Mouse (Mus musculus) brain, adult 2 months (tissue): ENCODE results near the gene Jak2.

Source experiments
- DNase-seq: peaks from one replicate; pipeline ENCODE4 v3.0.0; 2011; ENCODE audit warnings: low read depth, low spot score

The Jak2 gene

DNA sequence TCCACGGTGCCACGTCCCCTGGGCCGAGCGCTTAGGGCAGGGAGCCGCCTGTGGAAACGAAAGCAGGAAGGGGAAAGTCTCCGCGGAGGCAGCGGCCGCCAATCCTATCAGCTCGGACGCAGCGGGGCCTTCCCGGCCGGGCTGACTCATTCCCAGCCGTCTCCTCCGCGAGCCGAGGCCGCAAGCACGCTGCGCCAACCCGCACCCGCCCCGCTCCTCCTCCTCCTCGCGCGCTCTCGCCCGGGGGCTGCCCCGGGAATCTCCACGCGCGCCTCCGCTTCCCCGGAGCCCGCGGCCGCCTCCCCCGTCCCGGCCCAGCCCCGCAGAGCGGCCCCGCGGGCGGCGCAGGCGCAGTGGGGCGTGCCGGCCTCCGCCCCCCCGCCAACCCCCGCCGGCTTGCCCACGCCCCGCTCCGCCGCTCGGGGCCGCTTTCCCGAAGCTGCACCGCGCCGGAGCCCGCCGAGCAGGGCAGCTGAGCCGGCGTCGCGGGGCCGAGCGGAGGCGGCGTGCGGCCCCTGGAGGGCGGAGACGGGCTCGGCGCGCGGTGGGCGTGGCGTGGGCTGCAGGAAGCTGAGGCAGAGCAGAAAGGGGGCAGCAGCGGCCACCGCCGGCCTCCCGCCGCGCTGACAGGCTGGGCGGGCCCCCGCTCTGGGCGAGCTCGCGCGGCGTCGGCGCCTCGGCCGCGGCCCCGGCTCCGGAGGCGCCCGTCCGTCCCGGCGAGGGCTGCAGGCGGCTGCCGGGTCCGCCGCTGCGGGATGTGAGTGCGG lies at the start of gene Jak2:
Gene Jak2 (plus strand): TSS at position 638 of the 767 bp plus-strand sequence.
- peak; percentile 95 for DNase-seq

DNA sequence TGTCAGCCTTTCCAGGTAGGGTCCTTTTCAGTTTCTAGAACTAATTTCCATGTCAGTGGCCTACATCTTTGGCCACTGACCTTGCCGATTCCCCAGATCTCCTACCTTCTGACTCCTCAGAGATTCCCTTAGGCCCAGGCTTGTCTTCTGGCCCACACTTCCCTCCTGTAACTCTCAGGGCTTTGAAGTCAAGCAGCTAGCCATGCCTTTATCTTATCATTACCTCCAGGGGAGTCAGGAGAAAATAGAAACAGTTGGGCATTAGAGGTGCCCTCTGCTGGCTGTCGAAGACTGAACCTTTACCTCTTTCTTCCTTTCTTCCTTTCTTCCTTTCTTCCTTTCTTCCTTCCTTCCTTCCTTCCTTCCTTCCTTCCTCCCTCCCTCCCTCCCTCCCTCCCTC lies 48.3 kb upstream of the Jak2 start:
- peak; percentile 18 for DNase-seq

DNA sequence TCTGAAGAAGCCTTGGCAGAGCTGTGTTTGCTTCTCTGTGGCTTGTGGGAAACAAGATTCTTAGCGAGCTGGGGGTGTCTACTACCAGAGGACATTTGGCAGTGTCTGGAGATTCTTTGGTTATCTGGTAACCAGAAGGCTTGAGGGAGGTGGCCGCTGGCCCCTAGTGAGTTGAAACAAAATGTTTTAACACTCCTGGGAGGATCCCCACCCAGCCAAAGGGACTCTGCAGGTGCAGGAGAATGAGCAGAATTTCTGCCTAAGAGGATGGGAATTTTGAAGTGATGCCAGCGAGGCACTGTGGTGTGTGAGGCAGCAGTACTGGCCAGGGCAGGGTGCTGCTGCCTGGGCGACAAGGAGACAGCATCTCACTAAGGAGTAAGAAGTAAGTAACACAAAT lies 47.0 kb upstream of the Jak2 start:
- DNase-seq: no peak

DNA sequence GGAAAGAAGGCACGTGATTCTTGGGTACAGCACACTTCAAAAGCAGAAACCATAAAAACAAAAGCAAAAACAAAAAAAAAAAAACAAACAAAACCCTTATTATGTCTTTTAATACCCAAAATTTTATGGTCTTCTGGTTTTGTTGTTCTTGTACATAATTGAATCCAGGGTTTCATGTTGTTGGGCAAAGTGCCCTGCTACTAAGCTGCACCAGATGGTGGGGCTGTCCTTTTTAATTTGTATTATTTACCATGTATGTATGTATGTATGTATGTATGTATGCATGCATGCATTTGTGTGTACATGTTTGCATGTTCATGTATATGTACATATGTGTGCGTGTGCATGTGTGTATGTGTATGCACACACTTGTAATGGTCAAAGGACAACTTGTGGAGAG lies 46.4 kb upstream of the Jak2 start:
- DNase-seq: no peak

DNA sequence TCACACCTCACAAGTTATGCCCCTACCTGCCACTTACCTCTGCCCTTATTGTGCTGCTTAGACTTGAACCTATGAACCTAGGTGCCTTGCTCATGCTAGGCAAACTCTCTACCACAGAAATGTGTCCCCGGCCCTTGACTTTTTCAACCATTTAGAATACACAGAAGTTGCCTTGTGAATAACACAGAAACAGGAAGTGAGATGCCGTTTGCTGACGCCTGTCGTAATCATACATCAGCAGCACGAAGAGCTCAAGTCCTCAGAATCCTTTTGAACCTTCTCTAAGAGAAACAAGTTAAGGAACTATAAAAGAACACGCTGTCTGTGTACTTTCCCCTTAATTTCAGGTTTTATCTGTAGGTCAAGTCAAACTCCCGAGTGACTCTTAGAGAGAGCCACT lies 41.7 kb upstream of the Jak2 start:
- DNase-seq: no peak

DNA sequence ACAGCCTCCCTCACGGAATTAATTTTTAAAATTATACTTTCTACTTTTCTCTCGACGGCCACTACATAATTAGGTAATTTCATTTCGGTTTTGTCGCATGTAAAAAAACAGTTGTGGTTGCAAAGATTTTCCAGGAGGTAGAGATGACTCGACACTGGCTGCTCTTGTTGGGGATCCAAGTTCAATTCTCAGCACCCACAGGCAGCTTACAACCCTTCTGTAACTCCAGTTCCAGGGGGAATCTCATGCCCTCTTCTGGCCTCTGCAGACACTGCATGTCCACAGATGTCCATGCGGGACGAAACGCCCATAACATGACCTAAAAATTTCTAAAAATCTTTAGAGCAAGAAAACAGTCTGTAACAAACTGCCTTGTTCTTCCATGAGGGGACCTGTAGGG lies 41.3 kb upstream of the Jak2 start:
- no peak for DNase-seq

DNA sequence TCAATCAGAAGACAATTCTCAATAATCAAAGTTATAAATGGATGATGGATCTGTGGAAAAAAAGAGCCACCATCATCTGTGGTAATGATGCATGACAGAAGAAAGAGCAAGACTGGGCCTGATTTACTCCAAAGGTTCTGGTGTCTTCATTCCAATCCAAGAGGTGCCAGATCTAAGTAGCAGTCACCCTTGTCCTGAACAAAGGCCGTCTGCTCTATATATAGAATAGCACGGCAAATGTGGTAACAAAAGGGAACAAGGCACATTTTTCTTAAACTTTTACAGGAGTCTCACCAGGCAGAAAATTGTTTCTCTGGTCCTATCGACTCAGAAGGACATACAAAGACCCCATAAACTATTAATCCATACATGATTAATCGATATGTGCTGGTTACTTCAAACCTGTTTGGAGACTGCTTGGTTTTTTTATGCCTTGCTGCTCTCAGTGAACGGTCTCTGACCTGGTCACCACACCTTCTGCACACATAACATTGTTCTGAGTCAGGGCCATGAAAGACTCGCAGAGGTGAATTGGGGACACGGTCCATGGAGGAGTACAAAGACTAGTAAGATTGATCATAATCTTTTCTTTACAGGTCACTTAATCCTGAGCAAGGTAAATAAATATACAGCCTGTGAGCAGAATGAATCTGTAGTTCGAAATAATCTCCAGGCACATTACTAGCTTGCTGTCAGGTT lies 35.7 kb upstream of the Jak2 start:
- no peak for DNase-seq

DNA sequence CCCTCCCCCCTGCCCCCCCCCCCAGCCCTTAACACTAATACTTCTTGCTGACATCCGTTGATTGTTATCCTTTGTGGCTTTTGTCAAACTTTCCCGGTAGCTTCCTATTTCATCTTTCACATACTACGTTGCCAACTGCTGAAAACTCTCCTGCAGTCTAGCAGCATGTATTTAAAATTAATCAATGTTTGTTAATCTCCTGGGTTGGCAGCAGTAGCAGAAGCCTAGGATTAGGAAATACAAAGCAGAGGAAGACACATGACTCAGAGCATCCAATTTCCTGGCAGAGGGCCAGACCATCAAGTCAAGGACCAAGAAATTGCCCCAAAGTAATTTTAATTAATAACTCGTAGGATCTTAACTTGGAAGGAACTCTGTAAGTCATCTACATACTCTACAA lies 29.8 kb upstream of the Jak2 start:
- DNase-seq: no peak

DNA sequence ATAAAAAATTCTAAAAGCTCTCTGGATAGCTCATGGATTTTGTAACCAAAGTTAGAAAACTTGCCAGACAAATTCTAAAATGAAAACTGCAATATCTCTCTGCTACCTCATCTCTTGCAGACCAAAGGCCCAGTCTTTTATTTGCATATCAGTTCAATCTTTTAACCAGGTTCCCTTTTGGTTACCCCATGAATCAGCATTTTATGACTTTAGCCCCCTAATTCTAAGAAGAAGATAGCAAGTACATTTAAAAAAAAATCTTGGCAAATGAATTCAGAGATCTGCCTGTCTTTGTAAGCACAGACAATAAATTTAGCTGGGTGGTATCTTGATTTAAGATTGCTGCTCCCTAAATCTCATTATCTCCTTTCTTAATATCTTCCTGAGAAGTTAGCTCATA lies 26.7 kb upstream of the Jak2 start:
- DNase-seq: no peak

DNA sequence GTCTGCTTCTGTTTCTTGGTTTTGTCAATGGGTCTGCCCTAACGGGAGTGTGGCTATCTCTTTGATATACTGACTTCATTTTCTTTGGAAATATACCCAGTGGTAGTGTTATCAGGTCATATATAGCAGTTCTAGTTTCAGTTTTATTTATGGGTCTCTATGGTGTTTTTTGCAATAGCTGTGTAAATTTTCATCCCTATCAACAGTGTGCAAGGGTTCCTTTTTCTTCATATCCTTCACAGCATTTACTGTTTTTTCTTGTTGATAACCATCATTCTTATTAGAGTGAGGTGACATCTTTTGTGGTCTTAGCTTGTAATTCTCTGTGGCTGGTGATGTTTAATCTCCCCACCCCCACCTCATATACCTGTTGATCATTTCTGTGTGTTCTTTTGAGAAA lies 24.6 kb upstream of the Jak2 start:
- DNase-seq: no peak

DNA sequence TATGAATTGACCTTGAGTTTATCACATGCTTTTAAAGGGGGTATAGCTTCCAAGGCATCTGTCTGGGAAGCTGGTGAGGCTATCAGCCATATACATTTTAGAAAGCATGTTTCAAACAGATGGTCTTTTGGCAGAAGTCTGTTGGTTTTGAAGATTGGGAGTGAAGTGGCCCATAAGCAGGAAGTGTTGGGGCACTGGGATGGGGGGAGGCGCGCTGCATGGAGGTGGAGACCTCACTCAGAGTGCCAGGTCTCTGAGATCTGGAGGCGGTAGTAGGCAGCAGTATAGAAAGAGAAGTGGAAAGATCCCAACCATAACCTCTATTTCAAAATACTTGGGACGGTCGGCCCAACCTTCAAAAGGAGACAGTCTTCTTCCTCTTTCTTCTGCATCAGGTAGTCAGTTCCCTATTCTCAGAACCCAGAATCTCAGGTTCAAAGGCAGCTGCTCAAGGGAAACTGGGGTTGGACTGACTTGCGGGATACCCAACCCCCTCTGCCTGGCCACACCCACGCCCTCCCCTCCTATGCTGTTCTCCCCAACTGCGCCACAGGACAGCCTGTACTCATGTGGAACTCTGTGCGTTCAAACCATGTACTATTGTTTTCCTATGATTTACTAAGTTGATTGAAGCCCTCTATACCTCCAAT lies 23.6 kb upstream of the Jak2 start:
- no peak for DNase-seq

DNA sequence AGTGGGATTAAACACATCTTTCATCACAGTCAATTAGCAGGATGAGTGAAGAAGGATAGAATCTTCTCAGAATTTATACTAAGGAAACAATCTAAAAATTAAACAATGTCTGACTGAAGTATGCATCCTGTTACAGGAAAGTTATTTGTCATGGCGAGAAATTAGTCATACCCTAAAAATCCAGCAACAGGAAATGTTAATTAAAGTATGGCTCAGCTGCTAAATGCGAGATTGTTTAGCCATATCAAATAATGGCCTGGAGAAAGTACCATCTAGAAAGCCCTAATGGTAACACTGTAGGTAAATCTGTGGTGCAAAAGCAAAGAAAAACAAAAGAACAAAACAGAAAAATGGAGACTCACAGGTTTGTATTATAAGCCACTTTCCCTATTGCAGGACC lies 22.6 kb upstream of the Jak2 start:
- no peak for DNase-seq

DNA sequence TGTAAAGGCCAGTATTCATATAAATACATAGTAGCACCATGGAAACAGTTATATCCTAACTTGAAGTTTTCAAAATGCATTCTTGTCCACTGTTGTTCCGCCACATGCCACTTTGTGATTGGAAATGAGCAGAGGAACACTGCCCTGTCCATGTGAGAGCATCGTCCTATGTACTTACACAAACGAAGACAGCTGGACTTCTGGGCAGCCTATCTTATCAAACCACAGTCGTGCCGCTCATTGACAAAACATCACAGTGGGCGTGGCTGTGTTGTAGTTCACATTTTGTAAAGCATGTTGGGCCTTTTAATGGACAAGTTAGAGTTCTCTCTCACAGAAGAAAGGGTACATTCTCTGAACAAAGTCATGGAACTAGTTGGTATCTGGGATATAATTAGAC lies 18.9 kb upstream of the Jak2 start:
- DNase-seq: no peak

DNA sequence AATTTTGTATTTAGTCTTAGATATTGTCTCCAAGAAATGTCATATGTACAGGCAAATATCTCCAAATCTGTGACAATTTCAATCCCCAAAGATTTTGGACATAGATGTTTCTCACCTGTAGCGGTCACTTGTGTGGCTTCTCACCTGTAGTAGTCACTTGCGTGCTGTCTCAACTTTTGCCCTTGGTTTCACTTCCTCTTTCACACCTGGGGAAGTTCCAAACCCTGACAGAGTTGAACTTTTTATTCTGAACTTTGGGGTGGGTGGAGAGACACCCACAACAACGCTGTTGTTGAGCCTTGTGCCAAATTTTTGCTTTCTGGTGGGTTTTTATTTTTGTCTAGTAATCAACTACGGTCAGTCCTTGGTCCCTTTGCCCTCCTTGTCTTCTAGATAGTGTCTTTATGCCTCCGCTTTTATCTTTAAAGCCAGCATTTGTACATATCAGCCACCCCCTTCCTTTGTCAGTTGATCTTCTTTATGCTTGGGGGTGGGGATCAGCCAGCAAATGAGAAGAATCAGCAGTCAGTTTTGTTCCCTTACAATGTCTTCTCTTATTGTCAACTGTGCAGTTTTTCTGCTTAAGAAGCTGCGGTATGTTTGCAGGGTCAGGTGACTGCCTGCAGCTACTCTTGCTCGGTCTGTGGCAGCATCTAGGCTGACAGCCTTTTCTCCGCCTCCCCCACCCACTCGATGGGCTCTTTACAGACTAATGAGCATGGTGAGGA lies 14.8 kb upstream of the Jak2 start:
- peak; percentile 76 for DNase-seq

DNA sequence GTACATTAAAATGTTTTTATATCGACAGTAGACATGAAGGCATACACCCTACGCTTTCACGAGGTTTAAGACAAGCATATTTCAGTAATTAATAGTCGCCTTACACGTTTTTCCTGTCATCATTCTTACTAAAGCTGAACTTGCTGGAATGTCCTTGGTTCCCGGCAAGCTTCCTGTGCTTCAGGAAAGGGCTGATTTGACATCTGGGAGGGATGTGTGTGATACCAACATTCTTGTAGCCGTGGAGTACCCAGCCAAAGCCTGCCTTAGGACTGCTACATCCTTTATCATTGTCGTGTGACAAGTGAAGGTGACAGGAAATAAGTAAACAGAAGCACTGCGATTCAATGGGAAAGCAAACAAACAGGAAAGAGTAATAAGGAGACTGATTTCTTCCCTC lies 13.5 kb upstream of the Jak2 start:
- no peak for DNase-seq

DNA sequence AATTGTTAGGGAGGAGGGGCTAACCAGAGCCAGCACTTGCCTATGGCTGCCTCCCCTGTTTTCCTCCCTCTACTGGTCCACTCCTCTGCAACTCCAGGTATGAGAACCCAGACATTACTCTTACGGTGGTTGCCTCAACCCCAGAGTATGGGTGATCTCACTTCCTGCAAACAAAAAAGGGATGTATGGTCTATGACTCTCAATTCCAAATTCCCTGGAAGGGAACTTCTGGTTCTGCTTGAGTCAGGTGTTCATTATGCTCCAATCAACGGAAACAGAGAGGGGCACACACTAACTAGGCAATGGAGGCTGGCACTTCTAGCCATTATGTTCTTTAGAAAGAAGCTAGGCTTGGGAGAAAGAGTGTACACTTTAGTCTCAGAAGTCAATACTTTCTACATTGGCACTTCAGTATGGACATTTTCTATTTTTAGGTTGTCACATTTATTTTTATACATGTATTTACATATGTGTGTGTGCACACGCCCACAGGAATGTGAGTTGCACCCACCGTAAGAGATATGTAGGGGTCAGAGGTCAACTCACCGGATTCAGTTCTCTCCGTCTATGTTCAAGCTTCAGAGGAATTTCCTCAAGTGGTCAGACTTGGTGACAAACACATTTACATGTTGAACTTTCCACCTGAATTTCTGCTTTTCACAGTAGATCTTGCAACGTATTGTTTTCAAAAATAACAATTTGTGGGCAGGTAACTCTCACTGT lies 12.0 kb upstream of the Jak2 start:
- no peak for DNase-seq

DNA sequence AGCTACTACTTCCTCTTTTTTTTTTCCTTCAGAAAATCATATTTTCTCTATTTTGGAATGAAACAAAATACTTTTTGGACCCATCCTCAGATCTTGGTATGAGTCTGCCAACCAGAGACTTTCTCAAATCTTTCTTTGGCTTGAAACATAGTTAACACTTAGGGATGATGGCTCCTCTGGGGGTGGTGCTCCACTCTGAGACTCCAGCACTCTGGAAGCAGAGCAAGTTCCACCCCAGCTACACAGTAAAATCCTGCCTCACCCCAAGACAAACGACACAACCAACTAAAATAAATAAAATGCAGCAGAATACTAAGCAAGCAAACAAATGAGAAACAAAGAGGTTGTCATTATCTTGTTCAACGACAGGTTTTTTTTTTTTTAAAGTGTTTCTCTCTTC lies 11.0 kb upstream of the Jak2 start:
- DNase-seq: no peak

DNA sequence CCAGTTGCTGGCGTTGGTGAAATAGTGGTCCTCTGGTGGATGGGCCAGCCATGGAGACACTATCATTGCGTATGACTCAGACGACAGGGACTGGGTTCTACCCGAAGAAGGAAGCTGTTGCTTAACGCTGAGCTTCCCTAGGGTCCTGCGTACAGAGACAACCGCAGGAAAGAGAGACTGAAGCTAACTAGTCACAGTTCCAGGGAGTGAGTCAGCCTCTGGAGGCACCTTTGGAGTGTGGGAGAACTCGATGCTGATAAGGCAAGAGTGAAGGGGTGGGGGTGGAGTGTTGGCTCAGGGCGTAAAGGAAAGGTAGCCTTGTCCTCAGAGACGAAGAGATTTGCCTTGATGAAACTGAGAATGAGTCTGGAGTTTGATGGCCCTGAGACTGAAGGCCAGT lies 10.0 kb upstream of the Jak2 start:
- DNase-seq: peak; percentile 51

DNA sequence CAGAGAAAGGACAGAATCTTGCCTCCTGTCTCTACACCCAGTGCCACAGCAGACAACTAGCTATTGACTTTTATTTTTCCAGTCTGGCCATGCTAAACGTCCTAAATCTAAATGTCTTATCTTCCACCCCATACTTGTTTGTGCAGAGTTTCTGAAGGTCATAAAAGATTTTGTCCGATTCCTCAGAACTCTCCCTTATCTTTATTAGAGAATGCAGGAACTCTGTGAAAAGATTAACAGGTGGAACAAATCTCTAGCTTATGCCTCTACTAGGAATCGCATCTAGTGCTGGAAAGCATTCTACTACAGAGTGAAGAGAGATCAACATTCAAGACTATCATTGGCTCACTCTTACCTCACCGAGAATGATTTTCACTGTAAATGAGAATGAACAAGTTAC lies 1.7 kb upstream of the Jak2 start:
- no peak for DNase-seq

DNA sequence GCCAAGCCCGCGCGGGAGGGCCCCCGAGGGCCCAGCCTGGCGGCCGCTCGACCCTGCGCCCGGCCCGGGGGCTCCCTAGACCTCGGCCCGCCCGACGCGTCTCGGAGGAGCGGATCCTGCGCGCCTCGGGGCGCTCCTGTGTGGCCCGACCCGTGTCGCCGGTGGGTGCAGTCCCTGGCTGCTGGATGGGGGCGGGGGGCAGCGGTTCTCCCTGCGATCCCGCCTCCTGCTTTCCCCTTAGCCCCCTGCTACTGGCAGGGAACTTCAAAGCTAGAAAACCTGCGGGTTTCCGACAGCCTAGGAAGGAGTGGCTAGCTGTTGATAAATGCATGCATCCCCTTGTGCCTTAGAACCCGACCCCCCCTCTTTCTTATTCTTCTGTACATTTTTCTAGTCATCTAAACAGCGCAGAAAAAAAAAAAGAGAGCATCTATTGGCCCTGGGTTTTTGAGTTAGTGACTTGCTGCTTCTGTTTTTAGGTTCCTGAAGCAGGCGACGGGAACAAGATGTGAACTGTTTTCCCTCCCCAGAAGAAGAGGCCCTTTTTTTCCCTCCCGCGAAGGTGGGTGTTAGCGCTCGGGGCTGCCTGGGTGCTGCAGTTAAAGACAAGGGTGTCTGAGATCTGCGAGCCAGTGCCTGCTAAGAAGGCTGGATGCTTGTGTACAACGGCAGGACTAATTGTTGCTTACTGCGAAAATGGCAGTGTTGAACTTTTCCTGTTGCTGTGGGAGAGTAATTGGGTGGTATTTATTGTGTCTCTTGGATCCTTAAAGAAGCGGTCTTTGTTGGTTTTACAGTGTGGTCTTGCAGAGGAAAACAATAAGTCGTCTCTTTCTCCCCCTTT lies 552 bp downstream of the Jak2 start:
- DNase-seq: peak; percentile 76
